Mouse (Mus musculus) MEL (cell line): ENCODE measurements around the gene Map6. TPM values are rescaled to one million over a fixed set of nuclear protein-coding genes. Genes with fewer than 3 reads are reported as not detected.

Source experiments
- DNase-seq: peaks from one replicate; pipeline ENCODE4 v3.0.0; 2011; ENCODE audit warnings: low read depth, low spot score
- H3K27ac ChIP-seq: 2 replicates; pipeline ENCODE4 v1.5.1; 2012; ENCODE audit warnings: low read depth, mild to moderate bottlenecking, control low read depth, low read length, moderate library complexity; ENCODE audit not compliant: control insufficient read depth
- H3K27me3 ChIP-seq, 2 experiments: fragments of 150-350 bp in 1 of 2; sonication (generic) in 1 of 2; 2 replicates each; pipeline ENCODE4 v1.6.1; 2012; ENCODE audit warnings: low read length in 2 of 2, mild to moderate bottlenecking in 2 of 2, improper control_type of control experiment in 1 of 2, moderate library complexity in 1 of 2; ENCODE audit not compliant: insufficient read depth in 2 of 2, control insufficient read depth in 1 of 2
- H3K36me3 ChIP-seq, 2 experiments: 2 replicates each; pipeline ENCODE4 v1.6.1; 2012 to 2014; ENCODE audit warnings: low read length in 2 of 2, improper control_type of control experiment in 1 of 2, inconsistent platforms in 1 of 2, mild to moderate bottlenecking in 1 of 2; ENCODE audit not compliant: insufficient read depth in 2 of 2, control insufficient read depth in 1 of 2
- H3K4me1 ChIP-seq, 2 experiments: fragments of 150-350 bp in 1 of 2; sonication (generic) in 1 of 2; 2 replicates each; pipeline ENCODE4 v1.6.1; 2012; ENCODE audit warnings: low read length in 2 of 2, improper control_type of control experiment in 1 of 2, mild to moderate bottlenecking in 1 of 2; ENCODE audit not compliant: insufficient read depth in 2 of 2, control insufficient read depth in 1 of 2
- H3K4me3 ChIP-seq, 2 experiments: fragments of 150-350 bp in 1 of 2; sonication (generic) in 1 of 2; 2 replicates each; pipeline ENCODE4 v1.5.1; 2012; ENCODE audit warnings: low read depth in 2 of 2, low read length in 2 of 2, mild to moderate bottlenecking in 2 of 2, moderate library complexity in 2 of 2, control low read depth in 1 of 2, improper control_type of control experiment in 1 of 2; ENCODE audit not compliant: control insufficient read depth in 1 of 2, insufficient read depth in 1 of 2
- H3K79me2 ChIP-seq: 2 replicates; pipeline ENCODE4 v1.6.1; 2012; ENCODE audit warnings: mild to moderate bottlenecking, low read length, moderate library complexity; ENCODE audit not compliant: control insufficient read depth, poor library complexity, insufficient read depth
- H3K9ac ChIP-seq: 2 replicates; pipeline ENCODE4 v1.6.1; 2012; ENCODE audit warnings: low read depth, mild to moderate bottlenecking, control low read depth, low read length, moderate library complexity; ENCODE audit not compliant: control insufficient read depth, poor library complexity, severe bottlenecking
- H3K9me3 ChIP-seq: fragments of 150-350 bp; sonication (generic); replicated peaks from 2 replicates; pipeline ENCODE4 v1.6.1; 2012; ENCODE audit warnings: mild to moderate bottlenecking, low read length, improper control_type of control experiment, moderate library complexity; ENCODE audit not compliant: insufficient read depth
- CTCF ChIP-seq, 3 experiments: IDR thresholded peaks in 2 of 3; conservative IDR thresholded peaks in 1 of 3; 2 replicates each; pipeline ENCODE4 v1.5.1; 2011 to 2012; ENCODE audit warnings: low read length in 3 of 3, low read depth in 2 of 3, mild to moderate bottlenecking in 2 of 3, improper control_type of control experiment in 1 of 3, inconsistent platforms in 1 of 3, mixed read lengths in 1 of 3, moderate library complexity in 1 of 3; ENCODE audit not compliant: control insufficient read depth in 1 of 3, insufficient read depth in 1 of 3, poor library complexity in 1 of 3, severe bottlenecking in 1 of 3
- ELF1 ChIP-seq: IDR thresholded peaks from 2 replicates; pipeline ENCODE4 v1.6.1; 2014; ENCODE audit warnings: low read depth, mild to moderate bottlenecking, inconsistent platforms, low read length, improper control_type of control experiment, moderate library complexity
- ETS1 ChIP-seq: IDR thresholded peaks from 2 replicates; pipeline ENCODE4 v1.6.1; 2012; ENCODE audit warnings: low read depth, mild to moderate bottlenecking, inconsistent platforms, low read length, improper control_type of control experiment, moderate library complexity
- GABPA ChIP-seq: IDR thresholded peaks from 2 replicates; pipeline ENCODE4 v1.6.1; 2012; ENCODE audit warnings: low read depth, mild to moderate bottlenecking, inconsistent platforms, low read length, improper control_type of control experiment, moderate library complexity
- KAT2A ChIP-seq: conservative IDR thresholded peaks from 2 replicates; pipeline ENCODE4 v1.6.1; 2012; ENCODE audit warnings: low read depth, low read length, improper control_type of control experiment, inconsistent platforms
- MAFK ChIP-seq: IDR thresholded peaks from 2 replicates; pipeline ENCODE4 v1.6.1; 2011; ENCODE audit warnings: low read depth, mild to moderate bottlenecking, low read length, improper control_type of control experiment, borderline replicate concordance
- MAZ ChIP-seq: IDR thresholded peaks from 2 replicates; pipeline ENCODE4 v1.6.1; 2012; ENCODE audit warnings: low read depth, mild to moderate bottlenecking, inconsistent platforms, low read length, improper control_type of control experiment
- MYB ChIP-seq: IDR thresholded peaks from 2 replicates; pipeline ENCODE4 v1.6.1; 2011; ENCODE audit warnings: mild to moderate bottlenecking, low read depth, low read length, improper control_type of control experiment
- NELFE ChIP-seq: IDR thresholded peaks from 2 replicates; pipeline ENCODE4 v1.6.1; 2011; ENCODE audit warnings: low read depth, low read length, improper control_type of control experiment
- NRF1 ChIP-seq: IDR thresholded peaks from 2 replicates; pipeline ENCODE4 v1.6.1; 2014; ENCODE audit warnings: low read depth, mild to moderate bottlenecking, inconsistent platforms, low read length, improper control_type of control experiment, moderate library complexity; ENCODE audit not compliant: poor library complexity, insufficient read depth, severe bottlenecking
- RAD21 ChIP-seq: IDR thresholded peaks from 2 replicates; pipeline ENCODE4 v1.6.1; 2011; ENCODE audit warnings: mild to moderate bottlenecking, low read depth, low read length, improper control_type of control experiment
- SMC3 ChIP-seq: IDR thresholded peaks from 2 replicates; pipeline ENCODE4 v1.6.1; 2011; ENCODE audit warnings: low read depth, low read length, improper control_type of control experiment
- TAL1 ChIP-seq: IDR thresholded peaks from 2 replicates; pipeline ENCODE4 v1.6.1; 2012; ENCODE audit warnings: mild to moderate bottlenecking, inconsistent platforms, low read length, moderate library complexity, mixed read lengths
- TCF12 ChIP-seq: IDR thresholded peaks from 2 replicates; pipeline ENCODE4 v1.6.1; 2014; ENCODE audit warnings: low read depth, mild to moderate bottlenecking, inconsistent platforms, low read length, improper control_type of control experiment, moderate library complexity
- USF1 ChIP-seq: IDR thresholded peaks from 2 replicates; pipeline ENCODE4 v1.6.1; 2014; ENCODE audit warnings: low read depth, mild to moderate bottlenecking, inconsistent platforms, low read length, improper control_type of control experiment, moderate library complexity
- USF2 ChIP-seq, 2 experiments: IDR thresholded peaks; 2 replicates each; pipeline ENCODE4 v1.6.1; 2011 to 2012; ENCODE audit warnings: improper control_type of control experiment in 2 of 2, low read length in 2 of 2, borderline replicate concordance in 1 of 2, inconsistent platforms in 1 of 2, low read depth in 1 of 2, mild to moderate bottlenecking in 1 of 2; ENCODE audit not compliant: insufficient read depth in 1 of 2
- ZNF384 ChIP-seq: IDR thresholded peaks from 2 replicates; pipeline ENCODE4 v1.6.1; 2012; ENCODE audit warnings: low read depth, mild to moderate bottlenecking, inconsistent platforms, low read length, improper control_type of control experiment
- polyA plus RNA-seq, 2 experiments: library from polyadenylated mRNA; stranded (reverse) in 1 of 2; unstranded in 1 of 2; fragments of >175 nt in 1 of 2; fragments of >200 nt in 1 of 2; gene quantifications; 2 replicates each; pipeline versions ENCODE4 v1.2.1 to v1.2.4; 2012; ENCODE audit warnings: low replicate concordance in 2 of 2, low read depth in 1 of 2; ENCODE audit not compliant: insufficient read length in 2 of 2, insufficient read depth in 1 of 2, missing spikeins in 1 of 2
- total RNA-seq: library from RNA; depleted of rRNA; stranded (reverse); fragments of 300-350 nt; gene quantifications from 2 replicates; pipeline ENCODE4 v1.2.3, GENCODE M21; 2012

The Map6 gene
- total and polyA plus RNA-seq, 3 experiments, result not detected

- H3K79me2 ChIP-seq, result no peaks in the 10 kb centered on the region
- no peak for TF ChIP-seq TAL1
- TF ChIP-seq CTCF (IDR thresholded peaks at IDR 0.05 in 2 of 3, conservative IDR thresholded peaks at IDR 0.05 in 1 of 3; ENCODE audit: control insufficient read depth in 1 of 3, insufficient read depth in 1 of 3, low read depth in 2 of 3, low read length in 3 of 3, poor library complexity in 1 of 3, severe bottlenecking in 1 of 3), result peak; percentile 23 to 58 (median 27); a peak in 3 of 6 replicates
These were observed 34.7 kb upstream of the Map6 start for GRCm38 (mm10) chr7:99232571-99232970.

DNA sequence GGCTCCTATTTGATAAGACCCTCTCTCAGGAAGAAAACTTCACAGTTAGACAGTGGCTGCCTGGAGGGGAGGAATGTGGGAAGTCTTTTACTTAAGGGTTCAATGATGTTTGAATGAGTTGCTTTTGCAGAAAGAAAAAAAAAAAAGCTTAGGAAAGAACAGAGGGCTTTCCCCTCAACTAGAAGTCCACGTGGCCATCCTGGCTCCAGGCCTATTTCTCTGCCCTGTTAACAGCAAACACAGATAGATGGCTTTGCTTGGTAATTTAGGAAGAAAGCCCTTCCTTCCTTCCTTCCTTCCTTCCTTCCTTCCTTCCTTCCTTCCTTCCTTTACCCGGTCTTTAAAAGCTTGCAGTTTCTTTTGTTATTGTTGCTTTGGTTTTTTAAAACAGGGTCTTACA is 32.3 kb upstream of the Map6 start:
- no peak overlapping the region for H3K9ac ChIP-seq
- H3K9me3 ChIP-seq, result no peaks in the 10 kb centered on the region
- H3K27ac ChIP-seq, result no peak overlapping the region
- H3K36me3 ChIP-seq, result peaks cover 0 to 4% of the 10 kb centered on the region in 2 experiments; a peak in 1 of 4 replicates
- H3K4me1 ChIP-seq, result peaks cover 0 to 13% of the 10 kb centered on the region in 2 experiments; a peak in 2 of 4 replicates
- H3K27me3 ChIP-seq, result no peaks in the 10 kb centered on the region; a peak in 1 of 4 replicates
- H3K79me2 ChIP-seq, result no peaks in the 10 kb centered on the region
- DNase-seq, result no peak
- TF ChIP-seq MAFK (no peak), ELF1 (no peak), MYB (no peak), GABPA (no peak), RAD21 (no peak), NRF1 (no peak), ZNF384 (no peak), ETS1 (no peak), TCF12 (no peak), KAT2A (no peak), USF2 (IDR thresholded peaks at IDR 0.05; ENCODE audit: borderline replicate concordance in 1 of 2, insufficient read depth in 1 of 2, low read depth in 1 of 2, low read length in 2 of 2) (no peak), NELFE (no peak), MAZ (no peak), USF1 (no peak), SMC3 (no peak)
- no peak overlapping the region for H3K4me3 ChIP-seq

More at GRCm38 (mm10) chr7:99232571-99232970, 34.7 kb upstream of the Map6 start:
- no peak overlapping the region for H3K9ac ChIP-seq
- no peak overlapping the region for H3K4me3 ChIP-seq
- no peaks in the 10 kb centered on the region for H3K36me3 ChIP-seq
- no peaks in the 10 kb centered on the region for H3K9me3 ChIP-seq
- no peaks in the 10 kb centered on the region; a peak in 1 of 4 replicates for H3K27me3 ChIP-seq
- no peak for DNase-seq
- H3K4me1 ChIP-seq, result peaks cover 0 to 1% of the 10 kb centered on the region in 2 experiments; a peak in 1 of 4 replicates
- H3K27ac ChIP-seq, result no peak overlapping the region
